Mouse (Mus musculus) kidney, postnatal 14 days (tissue): ENCODE data around the gene Rasa3.
A peak's percentile ranks its signal among the peaks of the same experiment; 100 is the strongest.

Source experiments
- DNase-seq: peaks from one replicate; pipeline ENCODE4 v3.0.0; 2022; ENCODE audit warnings: mixed read lengths

The Rasa3 gene

GRCm38 (mm10) chr8:13540122-13540521 lies 137.3 kb downstream of the Rasa3 start:
- no peak for DNase-seq

GRCm38 (mm10) chr8:13538821-13539220 lies 138.6 kb downstream of the Rasa3 start:
- peak; percentile 44 for DNase-seq

GRCm38 (mm10) chr8:13537102-13537501 lies 140.3 kb downstream of the Rasa3 start:
- no peak for DNase-seq

GRCm38 (mm10) chr8:13533123-13533522 lies 144.3 kb downstream of the Rasa3 start:
- no peak for DNase-seq

- DNase-seq, result no peak
Measured at GRCm38 (mm10) chr8:13531602-13532171, 145.7 kb downstream of the Rasa3 start.

- peak; percentile 98 for DNase-seq
Measured at GRCm38 (mm10) chr8:13530941-13531340, 146.5 kb downstream of the Rasa3 start.

GRCm38 (mm10) chr8:13530401-13530800 lies 147.0 kb downstream of the Rasa3 start:
- no peak for DNase-seq

GRCm38 (mm10) chr8:13529891-13530316 lies 147.5 kb downstream of the Rasa3 start:
- peak; percentile 93 for DNase-seq

- no peak for DNase-seq
Measured at GRCm38 (mm10) chr8:13529011-13529840, 148.2 kb downstream of the Rasa3 start.

GRCm38 (mm10) chr8:13521392-13521791 lies 156.0 kb downstream of the Rasa3 start:
- DNase-seq, result no peak

- DNase-seq, result no peak
Measured at GRCm38 (mm10) chr8:13520349-13520748, 157.1 kb downstream of the Rasa3 start.

GRCm38 (mm10) chr8:13519503-13519902 lies 157.9 kb downstream of the Rasa3 start:
- no peak for DNase-seq

GRCm38 (mm10) chr8:13517284-13517781 lies 160.1 kb downstream of the Rasa3 start:
- no peak for DNase-seq
